Mouse (Mus musculus): ENCODE data around the gene 4933428G20Rik.

The 4933428G20Rik gene

DNA sequence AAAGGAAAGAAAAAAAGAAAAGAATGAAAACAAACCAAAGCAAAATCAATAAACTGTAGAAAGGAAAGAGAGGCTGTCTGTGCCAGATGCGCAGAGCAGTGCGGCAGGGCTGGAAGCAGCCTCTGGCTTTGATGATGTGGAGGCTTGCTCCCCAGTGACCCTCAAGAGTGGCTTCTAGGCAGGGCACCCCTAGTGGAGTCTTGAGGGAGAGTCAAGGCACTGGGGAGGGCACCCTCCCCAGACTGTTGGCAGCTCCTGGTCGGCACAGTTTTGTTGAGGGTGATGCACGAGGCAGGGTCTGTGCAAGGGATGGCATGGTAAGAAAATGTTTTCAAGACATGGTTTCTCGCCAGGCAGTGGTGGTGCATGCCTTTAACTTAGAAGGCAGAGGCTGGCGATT, 37.6 kb downstream of the 4933428G20Rik start:
- no peak for DNase-seq (ENCODE audit: low spot score)

DNA sequence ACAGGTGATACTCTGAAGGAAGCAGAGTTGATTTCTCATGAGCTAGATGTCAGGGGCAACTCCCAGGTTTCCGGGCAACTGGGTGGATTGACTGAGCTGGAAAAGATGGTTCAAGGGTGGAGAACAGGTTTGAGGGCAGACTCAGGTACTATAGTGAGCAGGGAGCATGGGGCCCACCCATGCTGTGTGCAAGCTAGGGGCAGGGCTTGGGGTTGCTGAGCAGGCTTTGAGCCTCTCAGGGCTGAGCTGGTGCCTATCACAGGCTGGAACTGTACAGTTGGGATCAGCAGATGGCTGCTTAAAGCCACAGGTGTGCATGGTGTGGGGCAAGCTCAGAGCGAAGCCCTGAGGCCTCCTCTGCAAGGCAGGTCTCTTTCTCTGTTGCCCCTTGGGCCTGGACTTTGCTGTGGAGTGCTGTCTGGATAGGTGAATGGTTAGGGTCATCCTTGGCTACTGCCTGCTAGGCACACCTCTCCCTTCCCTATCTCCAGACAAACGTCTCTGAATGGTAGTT, 38.8 kb downstream of the 4933428G20Rik start:
- no peak for DNase-seq (ENCODE audit: low spot score)

DNA sequence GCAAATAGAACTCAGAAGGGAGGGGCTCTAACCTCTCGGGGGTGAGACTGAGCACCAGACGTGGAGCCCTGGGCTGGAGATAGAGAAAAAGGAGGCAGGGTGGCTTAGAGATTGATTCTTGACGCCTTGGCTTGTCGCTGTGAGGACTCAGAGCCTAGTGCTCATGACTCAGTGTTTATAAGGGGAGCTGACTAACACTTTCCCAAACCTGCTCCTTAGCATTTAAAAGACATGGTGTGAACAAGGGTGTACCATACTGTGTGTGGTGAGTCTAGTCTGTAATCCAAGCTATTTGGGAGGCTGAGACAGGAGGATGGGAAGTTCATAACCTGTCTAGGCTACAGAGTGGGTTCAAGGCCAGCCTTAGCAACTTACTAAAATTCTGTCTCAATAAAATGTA, 43.0 kb downstream of the 4933428G20Rik start:
- no peak for DNase-seq (ENCODE audit: low spot score)

DNA sequence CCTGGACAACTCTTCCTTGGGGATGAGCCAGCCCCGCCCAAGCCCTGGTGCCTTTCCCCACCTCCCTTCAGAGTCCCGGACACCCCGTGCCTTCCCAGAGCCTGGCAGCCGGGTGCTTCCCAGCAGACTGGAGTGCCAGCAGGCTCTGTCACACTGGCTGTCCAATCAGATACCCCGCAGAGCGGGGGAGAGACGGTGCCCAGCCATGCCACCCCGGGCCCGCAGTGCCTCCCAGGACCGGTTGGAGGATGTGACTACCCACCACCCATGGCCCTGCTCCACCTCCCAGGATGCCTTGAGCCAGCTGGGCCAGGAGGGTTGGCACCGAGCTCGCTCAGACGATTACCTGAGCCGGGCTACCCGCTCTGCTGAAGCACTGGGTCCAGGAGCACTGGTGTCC, 48.5 kb downstream of the 4933428G20Rik start:
- no peak for DNase-seq (ENCODE audit: low spot score)

DNA sequence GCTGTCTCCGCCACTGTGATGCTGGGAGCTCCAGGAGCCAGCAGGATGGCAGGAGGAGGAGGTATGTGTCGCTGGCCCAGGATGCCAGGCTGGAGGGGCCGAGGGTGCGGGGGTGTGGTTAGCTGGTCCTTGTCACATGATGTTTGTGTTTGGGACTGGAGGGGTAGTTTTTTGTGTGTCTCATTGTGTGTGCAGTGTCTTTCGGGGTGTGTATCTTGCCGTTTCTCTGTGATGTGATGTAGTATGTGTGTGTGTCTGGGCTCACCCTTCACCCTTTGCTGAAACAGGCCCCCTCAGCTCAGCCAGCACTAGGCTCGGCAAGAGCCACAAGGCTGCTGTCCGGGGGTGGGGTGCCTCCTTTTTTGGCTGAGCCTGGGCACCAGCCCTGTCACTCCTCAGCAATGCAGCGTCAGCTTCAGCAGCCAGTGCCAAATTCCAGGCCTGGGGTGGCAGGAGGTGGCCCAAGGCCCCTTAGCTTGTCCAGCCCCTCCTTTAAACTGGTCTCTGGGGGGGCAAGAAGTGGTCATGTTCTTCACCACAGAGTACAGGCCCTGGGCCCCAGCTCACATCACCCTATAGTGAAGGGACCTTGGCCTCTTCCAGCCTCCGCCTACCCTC, 49.7 kb downstream of the 4933428G20Rik start:
- DNase-seq (ENCODE audit: low spot score), result peak; percentile 44

DNA sequence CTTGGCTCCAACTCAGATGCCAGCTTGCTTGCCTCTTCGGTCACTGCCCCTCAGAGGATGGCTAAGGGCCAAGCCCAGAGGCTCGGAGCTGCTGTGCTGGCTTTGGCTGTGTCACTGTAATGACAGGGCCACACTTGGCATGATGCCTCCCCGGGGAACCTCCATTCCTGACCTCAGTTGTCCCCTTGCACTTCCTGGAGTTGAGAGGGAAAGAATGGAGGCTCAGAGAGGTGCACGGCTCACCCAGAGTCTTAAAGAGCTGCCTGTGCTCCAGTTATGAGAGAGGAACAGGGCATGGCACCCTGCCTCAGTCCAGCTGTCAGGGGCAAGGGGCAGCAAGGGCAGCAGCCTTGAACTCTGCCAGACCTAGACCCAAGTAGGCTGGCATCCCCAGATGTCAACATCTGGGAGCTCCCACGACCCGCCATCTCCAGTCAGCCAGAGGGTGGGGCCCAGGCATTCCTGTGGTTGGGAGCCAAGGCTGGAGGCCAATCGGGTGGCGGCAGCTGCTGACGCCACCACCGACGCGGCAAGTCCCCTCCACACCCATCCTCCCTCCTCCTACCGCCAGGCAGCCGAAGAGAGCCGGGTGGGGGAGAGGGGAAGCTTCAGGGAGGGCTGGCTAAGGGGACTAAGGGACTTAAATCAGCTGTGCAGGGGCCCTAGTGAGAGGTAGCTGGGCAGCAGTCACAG, 50.4 kb downstream of the 4933428G20Rik start:
- peak; percentile 71 for DNase-seq (ENCODE audit: low spot score)

DNA sequence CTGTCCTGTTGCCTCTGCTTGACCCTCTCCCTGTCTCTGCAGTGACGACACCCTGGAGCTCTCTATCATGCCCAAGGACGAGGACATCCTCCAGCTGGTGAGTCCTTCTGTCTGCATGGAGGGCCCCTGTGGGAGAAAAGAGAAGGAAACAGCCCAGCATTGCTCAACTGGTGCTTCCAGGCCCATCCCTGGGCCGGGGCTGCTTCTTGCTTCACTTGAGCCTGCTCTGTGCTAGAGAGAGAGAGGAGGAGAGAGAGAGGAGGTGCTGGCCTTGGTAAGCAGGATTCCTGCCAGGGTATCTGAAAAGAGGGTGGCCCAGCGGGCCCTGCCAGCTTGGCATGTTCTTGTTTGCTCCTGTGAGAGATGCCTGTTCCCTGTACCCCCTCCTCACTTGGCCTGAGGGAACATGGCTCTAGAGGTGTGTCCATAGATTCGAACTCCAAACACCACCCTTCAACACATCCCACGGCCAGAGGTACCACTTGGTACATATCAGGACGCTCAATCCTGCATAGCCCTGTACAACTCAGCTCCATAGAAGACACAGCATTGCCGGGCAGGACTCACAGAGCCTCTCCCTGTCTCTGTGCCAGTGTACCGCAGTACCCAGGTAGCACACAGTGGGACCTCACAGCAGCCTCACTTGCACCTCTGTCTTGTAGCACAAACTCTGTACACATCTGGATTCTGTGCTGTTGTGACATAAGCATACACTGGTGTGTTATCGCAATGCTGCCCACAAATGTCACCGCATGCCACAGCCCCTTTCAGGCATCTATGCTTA, 51.3 kb downstream of the 4933428G20Rik start:
- DNase-seq (ENCODE audit: low spot score), result no peak

DNA sequence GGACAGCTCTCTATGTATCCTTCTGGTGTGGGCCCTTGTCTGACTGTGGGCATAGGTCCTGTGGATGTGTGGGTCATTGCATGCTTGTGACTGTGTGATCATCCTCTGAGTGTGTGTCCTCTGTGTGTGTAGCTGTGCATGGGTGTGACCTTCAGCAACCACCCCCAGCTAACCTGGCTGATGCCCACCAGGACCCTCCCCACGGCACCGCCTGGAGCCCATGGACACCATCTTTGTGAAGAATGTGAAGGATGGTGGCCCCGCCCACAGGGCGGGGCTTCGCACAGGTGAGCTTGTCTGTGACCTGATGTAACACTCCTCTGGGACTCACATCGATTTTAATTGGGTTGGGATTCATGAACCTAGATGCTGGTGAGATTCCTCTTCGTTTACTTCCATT, 52.2 kb downstream of the 4933428G20Rik start:
- no peak for DNase-seq (ENCODE audit: low spot score)

DNA sequence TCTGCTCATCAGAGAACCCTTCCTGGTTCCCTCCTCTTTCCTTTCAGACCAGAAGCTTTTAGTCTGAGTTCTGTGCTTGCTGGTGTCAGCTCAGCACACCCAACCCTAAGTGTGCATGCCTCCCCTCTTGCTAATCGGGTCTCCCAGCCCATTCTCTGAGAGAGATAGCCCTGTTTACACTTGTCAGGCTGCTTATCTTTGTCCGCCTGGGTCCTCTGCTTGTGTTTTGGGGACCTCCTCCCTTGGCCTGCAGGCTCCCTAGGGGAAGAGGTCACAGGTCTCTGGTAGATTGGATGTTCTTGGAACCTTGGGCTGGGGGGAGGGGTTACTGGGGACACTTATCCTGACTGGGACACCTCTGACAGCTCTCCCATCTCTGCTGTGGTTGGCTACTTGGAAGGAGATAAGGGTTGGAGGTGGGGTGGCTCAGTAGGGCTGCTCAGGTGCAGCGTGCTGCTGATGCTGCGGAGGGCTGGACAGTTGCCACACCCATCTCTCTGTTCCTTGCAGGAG, 54.1 kb downstream of the 4933428G20Rik start:
- DNase-seq (ENCODE audit: low spot score), result no peak

DNA sequence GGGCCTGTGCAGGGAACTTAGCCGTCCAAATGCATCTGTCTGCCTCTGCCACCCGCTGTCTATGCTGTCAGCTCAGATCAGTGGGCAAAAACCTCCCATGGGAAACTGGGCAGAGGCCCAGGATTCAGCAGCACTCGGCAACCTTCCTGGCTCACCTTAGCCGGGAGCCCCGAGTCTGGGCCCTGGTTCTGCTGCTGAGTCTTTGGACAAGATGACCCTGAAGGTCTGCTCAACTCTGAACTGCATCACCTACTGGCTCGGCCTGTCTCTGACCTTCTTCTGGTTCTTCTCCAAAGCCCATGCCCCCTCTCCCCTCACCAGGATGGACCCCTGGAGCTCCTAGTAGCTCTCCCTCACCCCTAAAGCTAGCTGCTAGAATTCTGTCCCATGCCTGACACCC, 54.5 kb downstream of the 4933428G20Rik start:
- DNase-seq (ENCODE audit: low spot score), result no peak

DNA sequence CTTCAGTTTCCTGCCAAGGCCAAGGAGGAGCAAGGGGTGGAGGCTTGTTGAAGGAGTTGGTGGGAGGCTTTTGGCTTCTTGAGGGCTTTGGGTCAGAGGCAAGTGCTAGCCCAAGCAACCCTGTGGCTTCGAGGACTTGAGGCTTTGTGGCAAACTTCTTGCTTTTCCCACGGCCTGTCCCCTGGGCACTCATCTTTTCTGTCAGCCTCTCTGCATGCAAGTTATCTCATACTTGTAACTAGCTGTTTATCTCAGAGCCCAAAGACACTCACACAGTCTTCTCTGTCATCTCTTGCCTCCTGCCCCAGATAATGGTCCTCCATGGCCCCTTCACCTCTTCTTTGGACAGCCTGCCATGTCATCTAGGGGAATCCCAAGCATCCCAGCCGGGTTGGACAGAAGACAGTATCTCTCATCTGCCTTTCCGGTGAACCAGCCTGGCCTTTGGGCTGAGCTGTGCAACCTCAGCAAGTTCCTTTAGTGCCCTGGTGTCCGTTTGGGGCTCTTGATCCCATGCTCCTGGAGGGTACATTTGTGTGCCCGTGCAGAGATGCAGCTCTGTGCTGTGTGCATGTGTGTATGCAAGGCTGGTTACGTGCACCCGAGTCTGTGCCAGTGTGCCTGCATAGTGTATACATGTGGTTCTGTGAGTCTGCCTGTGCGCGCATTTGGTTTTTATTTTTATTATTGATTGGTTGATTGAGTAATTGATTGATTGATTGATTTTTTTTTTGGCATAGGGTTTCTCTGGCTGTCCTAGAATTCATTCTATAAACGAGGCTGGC, 57.1 kb downstream of the 4933428G20Rik start:
- no peak for DNase-seq (ENCODE audit: low spot score)

DNA sequence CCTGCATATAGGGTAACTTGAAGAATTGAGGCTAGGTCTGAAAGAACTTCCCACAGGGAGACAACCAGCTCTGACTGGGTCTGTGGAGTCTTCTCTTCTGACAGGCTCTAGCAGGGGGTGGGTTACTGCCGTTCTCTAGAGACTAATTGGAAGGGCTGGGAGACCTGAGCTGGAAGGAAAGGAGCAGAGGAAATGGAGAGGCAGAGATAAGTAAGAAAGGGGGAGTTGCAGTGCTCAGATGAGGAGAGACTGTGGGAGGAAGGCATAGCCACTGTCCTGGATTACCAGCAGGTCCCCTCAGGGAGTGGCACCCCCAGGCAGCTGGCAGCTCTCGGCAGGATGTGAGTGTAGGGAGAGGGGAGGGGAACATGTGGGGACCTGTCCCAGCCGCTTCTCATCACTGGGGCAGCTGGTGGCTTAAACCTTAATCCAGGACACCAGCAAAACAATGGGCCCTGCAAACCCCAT, 58.4 kb downstream of the 4933428G20Rik start:
- DNase-seq (ENCODE audit: low spot score), result no peak

DNA sequence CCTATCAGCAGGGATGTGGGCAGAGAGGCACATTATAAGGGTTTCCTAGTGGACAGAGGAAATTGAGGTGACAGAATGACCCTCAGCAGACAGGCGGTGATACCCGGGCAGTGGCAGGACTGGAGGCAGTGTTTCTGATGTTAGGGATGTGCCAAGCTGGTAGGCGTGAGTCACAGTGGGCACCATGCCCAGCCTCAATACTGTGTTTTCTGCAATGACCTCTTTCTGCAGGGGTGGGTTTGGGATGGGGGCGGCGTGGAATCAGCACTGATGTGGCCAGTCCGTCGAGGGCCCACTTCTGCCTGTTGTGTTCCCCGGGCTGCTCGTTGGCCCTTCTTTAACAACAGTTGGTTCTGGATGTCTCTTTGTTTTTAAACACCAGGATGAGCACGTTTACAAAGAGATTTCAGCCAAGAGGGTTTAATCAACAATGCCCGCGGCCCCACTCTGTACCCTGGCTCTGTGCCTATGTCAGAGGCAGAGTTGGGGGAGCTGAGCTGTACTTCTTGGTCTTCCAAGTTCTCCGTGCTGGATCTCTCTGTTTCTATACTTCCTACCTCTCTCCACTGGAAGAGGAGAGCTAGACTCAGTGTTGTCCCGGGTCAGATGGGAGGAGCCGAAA, 59.0 kb downstream of the 4933428G20Rik start:
- DNase-seq (ENCODE audit: low spot score), result peak; percentile 53
